Mouse (Mus musculus) bone marrow macrophage, adult 2 months (primary cell): ENCODE measurements at regions not wholly inside any gene's neighbourhood (a gene's known extent, or its start where the extent isn't known, plus 50 kb on each side); places are given as distances from the start of the nearest gene placed in this dataset.

Source experiments
- CTCF ChIP-seq: IDR thresholded peaks from 2 replicates; pipeline ENCODE4 v1.5.1; 2012; ENCODE audit warnings: low read depth, mild to moderate bottlenecking, low read length, moderate library complexity
- POLR2A ChIP-seq: IDR thresholded peaks from 2 replicates; pipeline ENCODE4 v1.6.1; 2012; ENCODE audit warnings: mild to moderate bottlenecking, low read depth, low read length, borderline replicate concordance

GRCm38 (mm10) chr8:115462657-115463056, 244.9 kb downstream of the Maf start:
- TF ChIP-seq CTCF = no peak
- TF ChIP-seq POLR2A = no peak
